Mouse (Mus musculus) B cell, adult (primary cell): Measurements from ENCODE around the gene Spint2. TPM values are rescaled to one million over a fixed set of nuclear protein-coding genes. Genes with fewer than 3 reads are reported as not detected.

Experiments
- total RNA-seq: library from RNA; stranded (reverse); gene quantifications from 4 replicates; pipeline ENCODE4 v1.2.4, GENCODE M21; 2023; ENCODE audit not compliant: inconsistent age

The Spint2 gene
- total RNA-seq: 31.9 to 43.7 TPM (median 34.7 TPM) in 4 replicates

DNA sequence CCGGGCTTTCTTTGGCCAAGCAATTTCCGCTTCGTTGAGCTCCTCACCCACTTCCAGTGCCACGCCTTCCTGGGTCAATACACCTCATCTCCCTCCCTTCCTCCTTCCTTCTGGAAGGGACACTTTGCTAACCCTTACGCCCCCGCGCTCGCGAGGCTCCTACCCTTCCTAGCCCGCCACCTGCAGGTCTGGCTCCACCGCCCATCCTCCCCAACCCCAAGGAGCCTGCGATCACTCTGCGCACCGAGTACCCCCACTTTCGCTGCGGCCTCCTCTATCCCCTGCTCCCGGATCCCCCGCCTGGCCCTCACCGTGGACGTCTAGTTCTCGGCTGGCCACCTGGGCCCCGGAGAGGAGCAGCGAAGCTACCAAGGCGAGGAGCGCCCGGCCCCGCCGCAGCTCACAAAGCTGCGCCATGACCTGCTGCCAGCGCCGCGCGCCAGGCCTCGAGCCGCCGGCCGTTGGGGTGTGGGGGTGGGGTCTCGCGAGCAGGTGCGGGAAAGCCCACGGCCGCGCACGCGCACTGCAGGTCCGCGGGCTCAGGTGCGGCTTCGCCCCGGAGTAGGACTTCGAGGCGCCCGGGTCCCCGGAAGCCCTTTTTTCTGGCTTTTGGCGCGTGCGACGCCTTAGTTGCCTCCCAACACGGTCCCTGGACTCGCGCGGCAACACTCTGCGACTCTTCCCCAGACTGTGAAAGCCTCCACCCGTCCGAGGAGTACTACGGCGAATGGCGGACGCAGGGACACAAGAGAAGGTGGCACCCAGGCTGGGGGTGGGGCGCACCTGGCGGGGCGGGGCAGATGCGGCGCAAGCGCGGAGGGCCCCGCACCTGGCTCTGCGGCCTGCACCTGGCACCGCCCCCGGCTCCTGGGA, at the start of gene Spint2:
TSS of gene Spint2 (minus strand) at position 712 of the 873 bp plus-strand sequence.

DNA sequence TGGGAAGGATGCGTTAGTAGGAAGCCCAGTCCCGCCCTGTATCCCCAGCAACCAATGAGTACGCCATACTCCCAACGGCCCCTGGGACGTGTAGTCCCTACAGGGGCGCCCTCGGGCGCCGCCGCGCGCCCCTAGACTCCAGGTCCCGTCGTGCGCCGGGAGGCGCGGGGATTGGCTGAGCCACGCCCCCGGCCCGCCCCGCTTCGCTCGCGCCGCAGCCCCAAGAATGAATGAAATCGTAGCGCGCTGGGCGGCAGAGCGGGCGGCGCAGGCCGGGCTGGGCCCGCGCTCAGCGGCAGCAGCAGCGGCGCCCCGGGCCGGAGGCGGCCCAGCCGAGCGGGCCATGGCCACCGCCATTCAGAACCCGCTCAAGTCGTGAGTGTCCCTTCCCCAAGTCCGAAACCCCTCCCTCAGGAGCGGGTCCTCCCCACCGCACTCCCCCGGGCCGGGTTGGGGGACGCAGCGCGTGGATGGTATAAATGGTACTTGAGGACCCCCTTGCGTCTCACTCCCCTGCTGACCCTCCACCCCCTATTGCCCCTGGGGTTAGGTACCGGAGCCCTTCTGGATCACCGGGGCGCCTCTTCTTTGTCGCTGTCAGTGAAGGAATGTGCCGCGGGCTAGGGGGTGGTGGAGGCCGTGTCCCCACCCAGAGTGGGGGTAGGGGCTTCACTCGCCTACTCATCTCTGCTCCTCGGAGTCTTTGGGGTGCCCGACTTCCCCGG, 22.2 kb upstream of the Spint2 start, which contains the start of gene Dpf1:
TSS of gene Dpf1 (plus strand) at position 214 of the 725 bp plus-strand sequence.

GRCm38 (mm10) chr7:29288942-29289638, 7.4 kb upstream of the Spint2 start, which contains the start of gene Ppp1r14a:
Gene Ppp1r14a (plus strand): TSS chr7:29289308.

DNA sequence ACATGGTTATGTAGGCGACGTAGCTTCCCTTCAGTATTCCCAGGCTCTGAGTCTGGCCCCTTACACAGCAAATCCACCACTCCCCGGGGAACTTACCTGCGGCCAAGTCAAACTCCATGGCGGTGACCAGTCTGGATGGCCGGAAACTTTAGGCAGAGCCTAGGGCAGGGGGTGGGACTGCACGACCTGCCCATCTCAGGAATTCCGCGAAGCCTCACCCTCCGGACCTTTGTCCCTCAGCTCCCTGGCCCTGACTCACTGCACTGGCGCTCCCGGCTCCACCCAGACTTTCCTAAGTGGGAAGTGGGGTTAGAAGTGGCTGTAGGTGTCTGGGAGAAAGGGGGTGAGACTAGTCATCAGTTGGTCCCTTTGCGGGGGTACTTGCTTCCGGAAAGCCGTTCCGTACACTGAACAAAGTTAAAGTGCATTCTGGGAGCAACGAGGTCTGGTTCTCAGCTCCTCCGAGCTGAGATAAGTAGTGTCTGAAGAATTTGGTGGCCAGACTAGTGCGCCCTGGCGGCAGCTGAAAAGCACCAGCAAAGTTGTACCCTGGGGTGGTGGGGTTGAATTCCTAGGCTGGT, 33.4 kb downstream of the Spint2 start, which contains the start of gene 2200002D01Rik:
TSS of gene 2200002D01Rik (minus strand) at position 206 of the 581 bp plus-strand sequence.

DNA sequence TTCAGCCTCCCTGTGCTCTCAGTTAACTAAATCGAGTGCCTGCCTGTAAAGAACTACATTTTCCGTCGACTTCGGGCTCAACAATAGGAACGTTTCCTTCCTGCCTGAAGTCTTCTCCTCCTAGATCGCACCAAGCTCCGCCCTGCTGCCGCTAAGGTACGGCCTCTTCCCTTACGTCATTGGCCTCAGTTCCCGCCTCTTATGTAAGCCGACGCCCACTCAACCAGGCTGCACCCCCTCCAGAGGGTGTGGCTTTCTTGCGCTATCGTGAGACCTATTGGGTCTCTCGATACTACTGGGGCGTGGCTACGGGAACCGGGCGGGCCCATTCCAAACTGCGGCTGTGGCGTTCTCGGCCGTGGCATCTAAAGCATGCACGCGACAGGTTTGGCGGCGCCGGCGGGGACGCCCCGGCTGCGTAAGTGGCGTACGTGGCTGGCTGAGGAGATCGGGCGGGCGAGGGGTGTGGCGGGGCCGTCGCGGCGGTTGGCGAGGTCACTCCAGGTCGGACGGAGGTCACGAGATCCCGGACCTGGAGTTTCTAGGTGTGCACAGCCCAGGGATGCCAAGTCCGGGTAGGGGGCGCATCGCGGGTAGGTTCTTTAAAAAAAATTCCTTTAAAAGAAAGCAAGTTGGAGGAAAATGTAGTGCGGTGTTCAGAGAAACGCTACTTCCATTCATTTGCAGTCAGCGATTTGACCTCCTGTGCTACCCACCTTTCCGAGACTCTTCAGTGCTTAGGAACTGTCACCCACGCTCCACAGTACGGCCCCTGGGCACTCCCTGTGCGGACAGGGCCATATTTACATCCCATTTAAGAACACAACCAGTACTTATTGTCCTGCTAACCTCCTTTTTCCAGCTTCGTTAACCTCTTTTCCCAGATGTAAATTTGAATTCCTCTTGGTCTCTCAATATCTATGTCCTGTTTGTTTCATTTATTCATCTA, 43.4 kb downstream of the Spint2 start, which contains the start of gene Yif1b:
TSS of gene Yif1b (plus strand) at position 311 of the 949 bp plus-strand sequence.

DNA sequence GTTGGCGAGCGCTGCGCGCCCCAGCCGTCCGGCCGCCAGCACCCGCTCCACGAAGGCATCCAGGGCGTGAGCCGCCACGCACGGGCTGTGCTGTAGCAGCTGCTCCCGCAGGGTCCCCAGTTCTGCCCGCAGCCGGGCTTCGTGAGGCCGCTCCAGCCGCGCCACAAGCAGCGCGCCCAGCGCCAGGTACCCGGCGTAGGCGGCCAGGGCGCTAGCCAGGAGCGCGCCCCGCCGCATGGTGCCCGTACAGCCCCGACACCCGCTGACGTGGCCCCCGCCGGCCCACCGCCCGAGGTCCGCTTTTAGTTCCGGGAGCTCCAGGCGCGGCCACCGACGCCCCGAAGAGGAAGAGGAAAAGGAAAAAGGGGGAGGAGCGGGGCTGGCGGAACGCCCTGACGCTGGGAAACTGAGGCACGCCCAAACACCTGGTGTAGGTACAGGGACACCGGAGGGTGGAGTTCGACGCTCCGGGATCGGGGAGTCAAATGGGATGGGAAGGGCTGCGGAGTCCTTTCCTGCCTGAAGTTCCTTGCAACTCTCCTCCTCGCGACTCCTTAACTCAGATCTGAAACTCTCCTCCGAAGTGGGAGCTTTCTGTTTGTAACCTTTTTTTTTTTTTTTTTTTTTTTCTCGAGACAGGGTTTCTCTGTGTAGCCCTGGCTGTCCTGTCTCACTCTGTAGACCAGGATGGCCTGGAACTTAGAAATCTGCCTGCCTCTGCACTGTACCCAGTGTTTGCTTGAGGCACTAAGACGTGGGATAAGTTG, 49.3 kb downstream of the Spint2 start, which contains the start of gene Kcnk6:
TSS of gene Kcnk6 (minus strand) at position 269 of the 767 bp plus-strand sequence.

DNA sequence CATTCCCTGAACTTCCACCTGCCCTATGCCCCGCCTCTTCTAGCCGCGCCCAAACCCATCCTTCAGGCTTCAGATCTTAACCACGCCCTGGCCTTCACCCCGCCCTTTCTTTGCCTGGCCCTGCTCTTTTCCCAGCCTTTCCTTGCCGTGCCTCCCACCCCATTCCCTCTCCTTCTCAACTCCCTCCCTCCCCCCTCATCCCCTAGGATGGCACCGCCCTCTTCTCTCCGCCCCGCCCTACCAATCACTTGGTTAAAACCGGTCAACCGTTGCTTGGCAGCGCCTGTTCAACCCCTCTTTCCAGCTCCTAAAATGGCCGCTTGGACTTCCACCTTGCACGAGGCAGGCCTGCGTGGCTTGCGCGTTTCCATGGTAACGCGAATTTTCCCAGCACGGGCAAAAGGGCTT, 68.0 kb downstream of the Spint2 start, which contains the start of gene Catsperg1:
TSS of gene Catsperg1 (minus strand) at position 361 of the 408 bp plus-strand sequence.

Other genes starting within 250 kb of the Spint2 start
- 0.39 to 0.64 TPM (median 0.42 TPM) in 4 replicates for gene Ryr1, start 156.7 kb downstream of the Spint2 start, total RNA-seq
- gene Rasgrp4, start 147.1 kb downstream of the Spint2 start, total RNA-seq: 2.6 to 6.3 TPM (median 3.7 TPM) in 4 replicates
- gene Fam98c, start 125.7 kb downstream of the Spint2 start, total RNA-seq: 27.4 to 34.3 TPM (median 28.2 TPM) in 4 replicates
- not detected in 4 replicates for gene Ggn, start 111.7 kb downstream of the Spint2 start, total RNA-seq
- 2.1 to 3.2 TPM (median 2.7 TPM) in 4 replicates for gene Spred3, start 111.5 kb downstream of the Spint2 start, total RNA-seq
- gene Psmd8, start 101.2 kb downstream of the Spint2 start, total RNA-seq: 229 to 259 TPM (median 253 TPM) in 4 replicates
- gene Catsperg1, start 67.9 kb downstream of the Spint2 start, total RNA-seq: 1.7 to 2.1 TPM (median 1.9 TPM) in 4 replicates
- gene Kcnk6, start 49.4 kb downstream of the Spint2 start, total RNA-seq: 0.93 to 1.3 TPM (median 1.3 TPM) in 4 replicates
- 22.0 to 32.5 TPM (median 26.5 TPM) in 4 replicates for gene Yif1b, start 43.6 kb downstream of the Spint2 start, total RNA-seq
- gene 2200002D01Rik, start 33.4 kb downstream of the Spint2 start, total RNA-seq: 0.69 to 4.9 TPM (median 2.4 TPM) in 4 replicates
- not detected in 4 replicates for gene Ppp1r14a, start 7.4 kb upstream of the Spint2 start, total RNA-seq
- 0.16 to 1.6 TPM (median 0.87 TPM) in 4 replicates for gene Dpf1, start 22.0 kb upstream of the Spint2 start, total RNA-seq
- 46.9 to 66.2 TPM (median 50.2 TPM) in 4 replicates for gene Sipa1l3, start 236.7 kb upstream of the Spint2 start, total RNA-seq